Mouse (Mus musculus) spleen, adult 2 months (tissue): Measurements from ENCODE around the gene Pycr1.

Experiments
- CTCF ChIP-seq: fragments of 200-500 bp; IDR thresholded peaks from 2 replicates; pipeline ENCODE4 v1.5.1; 2011; ENCODE audit warnings: mild to moderate bottlenecking, inconsistent platforms; ENCODE audit not compliant: insufficient read depth, insufficient read length, insufficient replicate concordance; ENCODE audit errors: extremely low read depth
- POLR2A ChIP-seq: fragments of 200-500 bp; IDR thresholded peaks from 2 replicates; pipeline ENCODE4 v1.6.1; 2011; ENCODE audit warnings: low read depth, low read length, inconsistent platforms

- TF ChIP-seq POLR2A (no peak), CTCF (no peak)
Observed at GRCm38 (mm10) chr11:120642939-120643600, 499 bp downstream of the Pycr1 start.
